Mouse (Mus musculus): ENCODE data around the gene P3h2. TPM values are rescaled to one million over a fixed set of nuclear protein-coding genes. Genes with fewer than 3 reads are reported as not detected.

Gene P3h2
- polyA plus RNA-seq, 1 experiment from 2014 or later, result 1.4 TPM

DNA sequence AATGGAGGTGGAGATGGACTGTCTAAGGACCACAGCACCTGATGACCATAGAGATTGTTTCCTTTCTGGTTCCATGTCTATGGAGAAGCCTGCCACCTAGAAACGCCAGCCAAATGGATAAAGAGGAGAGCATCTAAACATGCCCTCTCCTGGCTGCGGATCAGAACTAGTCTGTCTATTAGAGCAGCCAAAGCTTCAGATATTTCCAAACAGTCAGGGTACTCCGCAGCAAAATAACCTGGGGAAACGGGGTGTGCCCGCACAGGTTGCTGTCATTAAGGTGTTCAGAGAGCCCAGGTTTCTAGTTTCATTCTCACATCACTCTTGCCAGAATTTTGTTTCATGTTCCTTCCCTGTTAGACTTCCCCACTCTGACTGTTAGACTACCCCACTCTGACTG, 16.6 kb downstream of the P3h2 start:
- WGBS, result 92% methylated on average over 5 of the region's 5 CpGs

DNA sequence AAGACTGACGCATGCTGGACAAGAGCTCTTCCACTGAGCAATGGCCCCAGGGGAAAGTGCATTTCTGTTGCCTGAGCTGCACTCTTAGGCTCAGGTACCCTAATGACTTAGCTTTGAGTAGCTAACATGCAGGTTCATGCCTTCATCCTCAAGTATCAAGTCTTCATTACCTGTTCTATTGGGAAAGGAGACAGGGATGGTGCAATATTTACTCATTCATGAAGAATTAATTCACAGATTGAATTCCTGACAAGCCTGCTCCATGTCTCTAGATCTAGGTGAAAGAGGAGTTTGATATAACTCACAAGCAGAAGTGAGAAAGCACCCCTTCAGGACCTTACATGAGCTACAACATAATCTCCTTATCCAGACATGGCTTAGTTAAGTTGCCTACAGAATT, 17.3 kb downstream of the P3h2 start:
- Histone ChIP-seq H3K27me3 (no peaks in the 10 kb centered on the region), H3K4me2 (no peak overlapping the region), H3K36me3 (no peaks in the 10 kb centered on the region), H3K4me3 (no peak overlapping the region), H3K9ac (no peak overlapping the region), H3K9me3 (no peaks in the 10 kb centered on the region), H3K4me1 (replicated peaks) (no peaks in the 10 kb centered on the region), H3K27ac (replicated peaks) (no peak overlapping the region)
- ATAC-seq (ENCODE audit: low FRiP score, low read depth), result no peak
- WGBS, result 87% methylated on average over 1 of the region's 1 CpGs

More for the DNA sequence above, 16.6 kb downstream of the P3h2 start:
- H3K9me3 ChIP-seq, result no peaks in the 10 kb centered on the region
- H3K27ac ChIP-seq (replicated peaks), result no peak overlapping the region
- no peaks in the 10 kb centered on the region for H3K27me3 ChIP-seq
- no peak overlapping the region for H3K4me2 ChIP-seq
- ATAC-seq (ENCODE audit: low FRiP score, low read depth), result no peak
- H3K4me1 ChIP-seq (replicated peaks), result no peaks in the 10 kb centered on the region
- H3K4me3 ChIP-seq, result no peak overlapping the region
- H3K9ac ChIP-seq, result no peak overlapping the region
- no peaks in the 10 kb centered on the region for H3K36me3 ChIP-seq

DNA sequence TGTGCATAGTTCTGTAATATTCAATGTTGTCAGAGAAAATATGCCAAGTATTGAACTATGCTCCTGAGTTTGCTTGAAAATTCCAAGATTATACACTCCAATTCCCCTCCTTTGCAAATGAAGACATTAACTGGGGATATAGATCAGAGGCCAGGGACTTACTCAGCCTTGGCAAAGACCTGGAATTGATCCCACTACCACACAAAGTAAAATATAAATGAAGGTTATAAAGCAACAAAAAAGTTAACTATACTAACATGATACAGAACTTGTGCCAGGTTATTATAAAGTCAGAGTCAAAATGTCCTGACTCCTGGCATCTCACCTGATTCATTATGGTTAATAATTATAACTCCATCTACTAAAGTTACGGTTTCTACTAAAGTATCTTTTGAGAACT, 18.6 kb downstream of the P3h2 start:
- no peaks in the 10 kb centered on the region for H3K9me3 ChIP-seq
- H3K27ac ChIP-seq (replicated peaks), result no peak overlapping the region
- no peaks in the 10 kb centered on the region for H3K4me1 ChIP-seq (replicated peaks)
- no peaks in the 10 kb centered on the region for H3K36me3 ChIP-seq
- H3K4me3 ChIP-seq, result no peak overlapping the region
- H3K9ac ChIP-seq, result no peak overlapping the region
- WGBS, result 99% methylated on average over 1 of the region's 1 CpGs
- H3K27me3 ChIP-seq, result no peaks in the 10 kb centered on the region
- no peak for ATAC-seq (ENCODE audit: low FRiP score, low read depth)
- no peak overlapping the region for H3K4me2 ChIP-seq

DNA sequence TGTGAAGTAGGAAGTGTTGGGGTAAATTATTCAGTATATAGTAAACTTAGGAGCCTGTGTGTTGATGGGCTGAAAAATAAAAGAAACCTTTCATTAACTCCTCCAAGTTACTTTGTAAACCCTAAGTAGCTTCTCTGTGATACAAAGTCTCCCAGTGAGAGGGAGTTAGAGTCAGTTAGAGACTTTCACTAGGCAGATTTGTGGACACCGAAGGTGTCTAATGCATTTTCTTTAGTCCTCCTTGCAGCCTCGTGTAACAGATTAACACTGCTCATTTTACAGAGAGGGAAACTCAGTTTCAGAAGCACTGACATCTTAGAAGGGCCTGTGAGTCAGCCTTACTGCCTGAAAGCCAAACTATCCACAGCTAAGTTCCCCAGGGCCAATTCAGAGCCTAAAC, 20.4 kb downstream of the P3h2 start:
- 72% methylated on average over 2 of the region's 2 CpGs for WGBS
- ATAC-seq (ENCODE audit: low FRiP score, low read depth), result no peak

DNA sequence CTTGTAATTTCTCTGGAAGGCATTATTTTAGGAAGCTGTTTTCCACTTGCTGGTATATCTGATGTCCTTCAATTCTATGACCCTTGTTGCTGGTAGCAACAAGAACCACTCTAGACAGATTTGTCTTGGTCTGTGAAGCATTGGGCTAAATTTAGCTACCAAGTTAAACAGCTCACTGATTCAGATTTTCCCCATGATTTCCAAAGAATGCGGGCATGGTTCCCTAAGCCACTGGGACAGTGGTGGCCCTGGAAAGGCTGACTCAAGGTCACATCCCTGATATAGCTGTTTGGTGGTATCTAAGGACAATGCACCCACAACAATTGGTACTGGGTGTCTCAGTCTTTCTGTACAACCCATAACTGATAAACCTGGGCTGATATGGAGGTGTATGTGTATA, 22.8 kb downstream of the P3h2 start:
- WGBS, result 86% methylated on average over 1 of the region's 1 CpGs
- H3K9ac ChIP-seq, result no peak overlapping the region
- no peak overlapping the region for H3K27ac ChIP-seq (replicated peaks)
- 0 out of 2 replicates have a peak, but pooled peaks cover 1% of the 10 kb centered on the region for H3K4me1 ChIP-seq (replicated peaks)
- no peak overlapping the region for H3K4me2 ChIP-seq
- H3K9me3 ChIP-seq, result no peaks in the 10 kb centered on the region
- ATAC-seq (ENCODE audit: low FRiP score, low read depth), result no peak
- H3K36me3 ChIP-seq, result no peaks in the 10 kb centered on the region
- H3K4me3 ChIP-seq, result no peak overlapping the region
- no peaks in the 10 kb centered on the region for H3K27me3 ChIP-seq

More for the DNA sequence above, 20.4 kb downstream of the P3h2 start:
- no peaks in the 10 kb centered on the region for H3K9me3 ChIP-seq
- H3K27me3 ChIP-seq, result no peaks in the 10 kb centered on the region
- no peak overlapping the region for H3K27ac ChIP-seq (replicated peaks)
- H3K4me1 ChIP-seq (replicated peaks), result no peaks in the 10 kb centered on the region
- no peak overlapping the region for H3K9ac ChIP-seq
- no peak overlapping the region for H3K4me2 ChIP-seq
- no peak overlapping the region for H3K4me3 ChIP-seq
- H3K36me3 ChIP-seq, result no peaks in the 10 kb centered on the region

DNA sequence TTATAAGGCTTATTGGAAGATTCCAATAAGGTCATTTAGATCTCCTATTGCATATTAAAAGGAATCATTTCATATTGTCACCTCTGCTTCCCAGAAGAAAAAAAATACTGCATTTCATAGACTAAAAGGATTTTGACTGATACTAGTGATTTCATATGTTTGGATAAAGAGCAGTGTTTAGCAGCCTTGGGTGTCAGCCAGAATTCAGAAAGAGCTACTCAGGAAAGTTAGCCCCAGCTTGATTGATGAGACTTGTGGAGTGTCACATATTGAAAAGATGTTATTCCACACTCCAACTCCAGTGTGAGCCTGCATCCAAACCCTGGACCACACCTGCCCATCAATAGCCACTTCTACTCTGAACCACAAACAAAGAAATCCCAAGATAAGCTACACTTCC, 23.2 kb downstream of the P3h2 start:
- Histone ChIP-seq H3K27ac (replicated peaks) (no peak overlapping the region), H3K4me2 (no peak overlapping the region)
- ATAC-seq (ENCODE audit: low FRiP score, low read depth), result no peak

DNA sequence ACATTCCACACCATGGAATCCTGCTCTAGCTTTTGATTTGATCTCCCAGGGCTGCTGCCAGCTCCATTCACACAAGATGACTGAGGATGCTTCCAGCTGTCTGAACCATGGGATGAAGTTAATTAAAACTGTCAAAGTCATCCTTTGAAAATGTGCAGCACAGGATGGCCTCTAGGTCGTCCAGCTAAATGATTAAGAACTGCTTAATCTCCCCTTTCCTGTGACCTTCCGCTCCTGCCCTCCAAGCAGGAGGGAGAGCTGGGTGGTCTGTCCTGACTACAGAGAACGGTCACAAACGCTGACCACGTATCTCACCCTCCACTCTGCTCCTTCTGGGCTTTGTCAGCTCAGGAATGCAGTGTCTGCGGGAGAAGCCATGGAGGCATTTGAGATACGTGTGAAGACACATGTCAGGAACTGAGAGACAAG, 26.6 kb downstream of the P3h2 start:
- WGBS, result 12% methylated on average over 7 of the region's 7 CpGs

More for the DNA sequence above, 23.2 kb downstream of the P3h2 start:
- Histone ChIP-seq H3K4me3 (no peak overlapping the region), H3K36me3 (no peaks in the 10 kb centered on the region), H3K27me3 (no peaks in the 10 kb centered on the region), H3K4me1 (replicated peaks) (0 out of 2 replicates have a peak, but pooled peaks cover 6% of the 10 kb centered on the region), H3K9ac (no peak overlapping the region), H3K9me3 (no peaks in the 10 kb centered on the region)

DNA sequence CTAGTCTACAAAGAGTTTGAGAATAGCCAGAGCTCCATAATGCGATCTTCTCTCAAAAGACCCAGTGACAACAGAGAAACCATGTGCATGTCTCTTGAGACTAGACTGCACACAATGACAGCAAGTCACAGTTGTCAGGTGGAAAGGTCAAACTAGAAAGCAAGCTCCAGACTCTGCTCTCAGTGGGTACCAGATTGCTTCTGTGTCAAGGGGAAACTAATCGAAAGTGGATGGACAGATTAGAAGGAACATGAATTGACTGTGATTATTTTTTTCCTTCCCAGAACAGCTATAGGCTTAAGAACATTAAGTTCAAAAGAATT, 27.5 kb downstream of the P3h2 start:
- Histone ChIP-seq H3K27me3 (no peaks in the 10 kb centered on the region), H3K4me2 (no peak overlapping the region), H3K4me3 (no peak overlapping the region), H3K27ac (replicated peaks) (no peak overlapping the region), H3K9me3 (no peaks in the 10 kb centered on the region), H3K9ac (no peak overlapping the region), H3K4me1 (replicated peaks) (0 out of 2 replicates have a peak, but pooled peaks cover 6% of the 10 kb centered on the region), H3K36me3 (no peaks in the 10 kb centered on the region)
- WGBS, result 22% methylated on average over 2 of the region's 2 CpGs
- ATAC-seq (ENCODE audit: low FRiP score, low read depth), result peak; percentile 30; the same call in 1 of the 2 replicates

More for the DNA sequence above, 26.6 kb downstream of the P3h2 start:
- no peak for ATAC-seq (ENCODE audit: low FRiP score, low read depth)
- H3K4me3 ChIP-seq, result no peak overlapping the region
- H3K27me3 ChIP-seq, result no peaks in the 10 kb centered on the region
- 0 out of 2 replicates have a peak, but pooled peaks cover 6% of the 10 kb centered on the region for H3K4me1 ChIP-seq (replicated peaks)
- no peak overlapping the region for H3K9ac ChIP-seq
- no peaks in the 10 kb centered on the region for H3K9me3 ChIP-seq
- H3K36me3 ChIP-seq, result no peaks in the 10 kb centered on the region
- no peak overlapping the region for H3K27ac ChIP-seq (replicated peaks)
- H3K4me2 ChIP-seq, result no peak overlapping the region

DNA sequence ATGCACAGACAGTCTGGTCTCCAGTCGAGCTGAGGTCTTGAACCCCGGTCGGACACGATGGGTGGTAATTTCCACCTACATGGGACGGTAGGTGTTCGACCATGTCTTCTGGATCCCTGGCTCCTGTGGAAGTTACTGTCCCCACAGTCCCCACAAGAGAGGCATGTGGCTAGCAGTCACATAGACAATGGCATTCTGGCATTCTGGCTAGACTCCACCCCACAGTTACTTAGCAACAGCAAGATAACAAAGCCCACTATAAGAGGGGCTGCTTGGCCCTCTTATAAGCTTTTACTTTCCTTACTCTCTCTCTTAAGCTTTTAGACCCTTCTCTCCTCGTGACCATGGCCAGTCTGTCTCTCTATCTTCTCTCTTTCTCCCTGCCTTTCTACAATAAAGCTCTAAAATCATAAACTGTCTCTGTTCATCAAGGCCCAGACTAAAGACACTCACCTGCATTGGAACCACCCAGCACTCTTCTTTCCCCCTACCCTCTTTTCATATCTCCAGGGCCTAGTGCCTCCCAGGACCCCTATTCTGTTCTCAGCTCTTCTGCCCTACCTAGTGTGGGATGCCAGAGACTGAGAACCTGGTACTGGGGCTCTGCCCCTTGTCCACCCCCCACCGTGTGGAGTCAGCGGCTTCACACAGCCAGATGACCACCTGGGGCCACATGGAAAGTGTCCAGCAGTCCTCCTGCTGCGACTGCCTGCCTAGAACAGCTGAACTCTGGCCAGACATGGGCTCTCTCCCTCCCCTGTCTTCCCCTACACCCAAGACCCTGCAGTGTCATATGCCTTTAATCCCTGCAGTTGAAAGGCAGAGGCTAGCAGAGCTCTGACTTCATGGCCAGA, 28.1 kb downstream of the P3h2 start:
- Histone ChIP-seq H3K36me3 (no peaks in the 10 kb centered on the region), H3K9me3 (no peaks in the 10 kb centered on the region), H3K9ac (no peak overlapping the region), H3K4me2 (no peak overlapping the region), H3K27ac (replicated peaks) (no peak overlapping the region), H3K27me3 (no peaks in the 10 kb centered on the region), H3K4me1 (replicated peaks) (0 out of 2 replicates have a peak, but pooled peaks cover 6% of the 10 kb centered on the region), H3K4me3 (no peak overlapping the region)
- ATAC-seq (ENCODE audit: low FRiP score, low read depth), result peak; percentile 56; the same call in 1 of the 2 replicates
- WGBS, result 42% methylated on average over 10 of the region's 10 CpGs

DNA sequence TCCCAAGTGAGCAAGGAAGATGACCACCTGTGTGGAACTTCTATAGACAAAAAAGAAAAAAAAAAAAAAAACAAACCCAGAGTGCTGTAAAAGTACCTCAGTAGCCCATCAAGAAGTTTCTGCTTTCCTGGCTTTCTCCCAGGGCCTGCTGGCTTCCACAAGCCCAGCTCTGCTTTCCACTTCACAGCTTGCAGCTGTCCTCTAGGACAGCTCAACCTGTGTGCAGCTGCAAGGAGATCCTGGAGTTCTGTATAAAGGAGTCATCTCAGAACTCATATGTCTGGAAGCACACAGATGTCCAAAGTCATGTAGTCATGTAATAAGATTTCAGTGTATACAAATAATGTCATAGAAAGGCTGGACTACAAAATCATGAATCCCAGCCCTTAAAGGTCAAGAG, 30.5 kb downstream of the P3h2 start:
- Histone ChIP-seq H3K4me1 (replicated peaks) (0 out of 2 replicates have a peak, but pooled peaks cover 6% of the 10 kb centered on the region), H3K27ac (replicated peaks) (no peak overlapping the region), H3K9me3 (no peaks in the 10 kb centered on the region), H3K36me3 (no peaks in the 10 kb centered on the region), H3K4me2 (no peak overlapping the region), H3K9ac (no peak overlapping the region), H3K27me3 (no peaks in the 10 kb centered on the region), H3K4me3 (no peak overlapping the region)
- ATAC-seq (ENCODE audit: low FRiP score, low read depth), result no peak

DNA sequence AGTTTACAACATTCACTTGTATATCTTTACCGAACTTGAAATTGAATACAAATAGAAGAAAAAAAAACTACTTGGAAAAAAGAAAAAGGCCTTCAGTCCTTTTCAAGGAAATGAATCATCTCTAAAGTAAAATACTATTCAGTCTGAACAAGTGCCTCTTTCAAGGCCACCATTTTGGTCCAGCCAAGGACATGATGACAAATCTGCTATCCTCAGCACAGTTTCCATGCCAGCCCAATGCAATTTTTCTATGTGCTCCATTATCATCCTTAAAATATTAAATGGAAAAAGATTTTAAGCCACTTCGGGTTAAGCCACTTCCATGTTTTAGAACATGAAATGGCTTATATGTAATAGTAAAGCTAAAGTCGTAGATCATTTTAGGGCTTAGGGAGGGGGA, 35.2 kb downstream of the P3h2 start:
- H3K4me2 ChIP-seq, result no peak overlapping the region
- H3K9ac ChIP-seq, result no peak overlapping the region
- no peak overlapping the region for H3K27ac ChIP-seq (replicated peaks)
- no peaks in the 10 kb centered on the region for H3K27me3 ChIP-seq
- H3K9me3 ChIP-seq, result no peaks in the 10 kb centered on the region
- WGBS, result 92% methylated on average over 3 of the region's 3 CpGs
- H3K4me1 ChIP-seq (replicated peaks), result no peaks in the 10 kb centered on the region
- H3K4me3 ChIP-seq, result no peak overlapping the region
- no peak for ATAC-seq (ENCODE audit: low FRiP score, low read depth)
- no peaks in the 10 kb centered on the region for H3K36me3 ChIP-seq

DNA sequence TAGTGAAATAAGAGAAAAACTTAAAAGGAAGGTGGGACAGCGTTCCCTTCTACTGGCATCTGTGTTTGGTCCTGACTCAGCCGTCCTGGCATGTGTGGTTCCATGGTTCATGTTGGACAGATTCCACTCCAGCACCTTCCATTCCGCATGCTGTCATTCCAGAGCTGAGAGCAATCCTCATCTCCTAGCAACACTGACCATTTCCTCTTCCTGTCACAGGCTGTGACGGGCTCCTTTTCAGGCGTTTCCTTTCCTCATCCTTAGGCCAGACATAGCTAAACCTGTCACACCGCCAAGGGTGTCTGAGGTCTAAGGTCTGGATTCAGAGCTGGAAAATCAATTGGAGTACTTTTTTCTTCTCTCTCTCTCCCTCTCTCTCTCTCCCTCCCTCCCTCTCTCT, 40.5 kb downstream of the P3h2 start:
- Histone ChIP-seq H3K4me1 (replicated peaks) (no peaks in the 10 kb centered on the region), H3K9me3 (no peaks in the 10 kb centered on the region), H3K27me3 (no peaks in the 10 kb centered on the region), H3K36me3 (no peaks in the 10 kb centered on the region), H3K27ac (replicated peaks) (no peak overlapping the region), H3K4me2 (no peak overlapping the region), H3K9ac (no peak overlapping the region), H3K4me3 (no peak overlapping the region)
- no peak for ATAC-seq (ENCODE audit: low FRiP score, low read depth)
- 53% methylated on average over 6 of the region's 6 CpGs for WGBS
